Mouse (Mus musculus): ENCODE results near the gene Gm27029. TPM values are rescaled to one million over a fixed set of nuclear protein-coding genes. Genes with fewer than 3 reads are reported as not detected.

Gm27029 gene
- total RNA-seq (2023; ENCODE audit: inconsistent age): 0.87 to 3.1 TPM (median 1.6 TPM) in 4 replicates

GRCm38 (mm10) chr11:101424105-101424851 is at the start of gene Gm27029:
Gene Gm27029, minus strand, starts transcription at chr11:101424796.

DNA sequence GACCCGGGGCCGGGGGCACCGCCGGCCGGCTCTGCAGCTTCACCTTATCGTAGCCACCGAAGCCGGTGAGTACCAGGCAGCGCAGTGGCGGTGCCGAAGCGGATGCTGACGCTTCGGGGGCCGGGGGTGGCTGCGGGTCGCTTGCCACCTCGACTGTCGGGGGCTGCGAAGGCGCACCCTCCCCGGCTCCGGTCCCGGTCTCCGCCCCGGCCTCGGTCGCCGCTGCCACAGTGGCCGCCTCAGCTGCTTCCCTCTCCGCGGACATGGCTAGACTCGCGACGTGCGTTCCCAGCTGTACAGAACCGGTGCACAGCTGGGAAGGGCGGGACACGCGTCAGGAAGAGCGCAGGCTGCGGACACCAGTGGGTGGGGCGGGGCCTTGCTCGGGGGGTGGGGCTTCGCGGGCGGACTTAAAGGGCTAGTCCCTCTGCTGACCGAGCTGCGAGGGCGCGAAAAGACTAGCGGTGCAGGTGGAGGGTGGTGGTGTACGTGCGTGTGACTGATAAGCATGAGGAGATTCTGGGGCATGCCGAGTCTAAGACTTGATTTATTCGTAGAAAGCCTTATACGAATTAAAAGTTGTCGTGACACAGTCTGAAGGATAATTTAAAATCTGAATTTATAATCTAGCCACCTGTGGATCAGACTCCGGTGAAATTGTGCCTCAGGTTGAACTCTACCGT is 41.4 kb upstream of the Gm27029 start, which contains the start of gene Vat1:
Gene Vat1 (minus strand): TSS at position 362 of the 683 bp plus-strand sequence.

GRCm38 (mm10) chr11:101464211-101465100 is 39.9 kb upstream of the Gm27029 start, which contains the start of gene Rnd2:
Gene Rnd2, plus strand, starts transcription at chr11:101464999.

DNA sequence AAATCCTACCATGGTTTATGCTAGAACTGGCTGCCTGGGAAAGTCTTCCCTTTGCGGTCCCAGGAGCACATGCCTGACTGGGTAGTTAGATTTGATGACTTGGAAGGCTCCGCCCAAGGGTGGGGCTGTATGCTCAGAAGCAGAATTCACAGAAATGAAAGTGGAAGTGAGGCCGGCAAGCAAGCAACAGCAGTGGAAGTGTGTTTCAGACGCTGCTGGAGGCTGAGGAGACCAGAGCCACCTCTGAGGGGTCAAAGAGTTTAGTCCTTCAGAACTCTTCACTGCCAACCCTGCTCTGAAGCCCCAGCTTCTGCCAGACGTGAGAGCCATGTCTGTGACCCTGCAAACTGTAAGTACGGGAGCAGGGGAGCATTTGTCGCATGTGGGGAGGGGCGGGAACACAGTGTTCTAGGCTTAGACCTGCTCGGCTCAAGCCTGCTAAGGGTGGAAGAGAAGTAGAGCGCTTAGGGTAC is 23.7 kb upstream of the Gm27029 start, which contains the start of gene Ifi35:
Gene Ifi35 (plus strand): TSS at position 134 of the 473 bp plus-strand sequence.

DNA sequence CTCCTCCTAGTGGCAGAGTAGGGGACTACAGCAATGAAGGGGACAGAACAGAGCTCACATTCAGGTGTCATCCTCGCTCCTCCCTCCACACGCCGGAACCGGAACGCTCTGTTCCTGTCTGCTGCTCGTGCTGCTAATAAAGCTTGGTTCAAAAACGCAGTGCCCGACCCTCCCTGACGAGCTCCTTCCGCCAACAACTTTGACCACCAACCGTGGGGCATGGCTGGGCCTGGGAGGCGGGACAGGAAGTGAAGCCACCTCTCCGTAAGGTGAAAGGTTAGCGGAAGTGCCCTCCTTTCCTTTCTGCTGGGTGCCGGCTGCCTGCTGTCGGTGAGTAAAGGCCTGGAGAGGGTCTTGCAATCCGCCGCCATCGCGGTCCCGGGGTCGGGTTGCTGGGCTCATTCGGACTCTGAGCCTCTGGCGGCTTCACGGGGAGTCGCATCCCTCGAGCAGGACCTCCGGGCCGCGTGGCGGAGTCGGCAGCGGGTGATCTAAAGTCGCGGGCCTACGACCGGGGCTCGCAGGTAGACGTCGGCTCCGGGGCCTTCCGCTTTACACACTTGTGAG is 17.6 kb upstream of the Gm27029 start, which contains the start of gene Rpl27:
Gene Rpl27 (plus strand): TSS at position 172 of the 567 bp plus-strand sequence.

GRCm38 (mm10) chr11:101424925-101425813 is 573 bp upstream of the Gm27029 start, which contains the start of the genes Rundc1 and Ptges3l:
Gene Rundc1, plus strand, starts transcription at chr11:101425085.
Gene Ptges3l, minus strand, starts transcription at chr11:101425333.

DNA sequence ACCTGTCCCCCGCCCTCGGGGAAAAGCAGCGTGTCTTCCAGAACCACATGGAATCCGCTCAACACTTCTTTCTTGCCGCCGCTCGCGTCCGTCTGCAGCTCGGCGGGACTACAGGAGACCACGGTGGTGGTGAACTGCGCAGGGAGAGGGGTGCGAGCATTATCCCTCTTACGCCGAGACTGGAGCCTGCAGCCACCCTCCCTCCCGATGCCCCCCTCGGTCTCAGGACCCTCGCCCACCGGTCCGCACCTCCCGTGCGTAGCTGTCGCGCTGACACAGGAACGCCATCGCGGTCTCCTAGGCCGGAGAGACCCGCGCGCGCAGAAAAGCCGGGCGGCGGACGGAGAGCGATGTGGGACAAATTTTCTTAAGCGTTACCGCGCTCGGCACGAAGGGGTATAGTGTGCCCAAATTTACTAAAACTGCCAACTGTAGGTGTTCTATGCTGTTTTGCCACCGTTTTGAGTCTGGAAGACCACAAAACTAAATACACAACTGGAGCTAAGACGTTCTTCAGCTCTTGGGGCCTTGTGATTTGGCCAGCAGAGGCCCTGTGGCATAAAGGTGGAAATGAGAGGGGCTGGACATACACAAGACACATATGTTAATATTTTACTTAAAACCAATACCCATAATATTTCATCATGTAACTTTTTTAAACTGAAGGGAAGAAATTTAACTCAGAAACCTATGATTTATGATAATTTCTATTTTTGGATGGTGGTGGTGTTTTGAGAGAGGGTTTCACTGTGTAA is 7.3 kb downstream of the Gm27029 start, which contains the start of gene Aarsd1:
Gene Aarsd1 (minus strand): TSS at position 515 of the 755 bp plus-strand sequence.

GRCm38 (mm10) chr11:101367326-101367935 is 57.2 kb downstream of the Gm27029 start, which contains the start of gene G6pc:
Gene G6pc, plus strand, starts transcription at chr11:101367561.

Other genes with a start within 250 kb of the Gm27029 start
- 0.60 TPM in 1 of 4 replicates, not detected in the others for gene Ccr10, start 249.4 kb downstream of the Gm27029 start, total RNA-seq (2023; ENCODE audit: inconsistent age)
- 74.4 to 88.1 TPM (median 79.3 TPM) in 4 replicates for gene Ezh1, start 198.3 kb downstream of the Gm27029 start, total RNA-seq (2023; ENCODE audit: inconsistent age)
- not detected in 4 replicates for gene Ramp2, start 178.8 kb downstream of the Gm27029 start, total RNA-seq (2023; ENCODE audit: inconsistent age)
- gene Vps25, start 171.1 kb downstream of the Gm27029 start, total RNA-seq (2023; ENCODE audit: inconsistent age): 73.6 to 86.7 TPM (median 83.1 TPM) in 4 replicates
- gene Wnk4, start 164.2 kb downstream of the Gm27029 start, total RNA-seq (2023; ENCODE audit: inconsistent age): 0.21 to 1.5 TPM (median 1.1 TPM) in 4 replicates
- gene Cntd1, start 145.8 kb downstream of the Gm27029 start, total RNA-seq (2023; ENCODE audit: inconsistent age): 0.22 to 0.51 TPM (median 0.47 TPM) in 4 replicates
- 26.7 to 40.5 TPM (median 28.5 TPM) in 4 replicates for gene Coa3, start 145.7 kb downstream of the Gm27029 start, total RNA-seq (2023; ENCODE audit: inconsistent age)
- 177 to 193 TPM (median 186 TPM) in 4 replicates for gene Becn1, start 122.5 kb downstream of the Gm27029 start, total RNA-seq (2023; ENCODE audit: inconsistent age)
- 134 to 152 TPM (median 146 TPM) in 4 replicates for gene Psme3, start 108.6 kb downstream of the Gm27029 start, total RNA-seq (2023; ENCODE audit: inconsistent age)
- gene Aoc2, start 99.7 kb downstream of the Gm27029 start, total RNA-seq (2023; ENCODE audit: inconsistent age): 13.2 to 15.9 TPM (median 13.8 TPM) in 4 replicates
- 0.26 to 0.87 TPM (median 0.59 TPM) in 4 replicates for gene Aoc3, start 94.2 kb downstream of the Gm27029 start, total RNA-seq (2023; ENCODE audit: inconsistent age)
- gene G6pc, start 57.2 kb downstream of the Gm27029 start, total RNA-seq (2023; ENCODE audit: inconsistent age): not detected in 4 replicates
- gene Aarsd1, start 7.2 kb downstream of the Gm27029 start, total RNA-seq (2023; ENCODE audit: inconsistent age): 18.5 to 27.4 TPM (median 26.4 TPM) in 4 replicates
- gene Rundc1, start 289 bp upstream of the Gm27029 start, total RNA-seq (2023; ENCODE audit: inconsistent age): 20.8 to 21.4 TPM (median 20.9 TPM) in 4 replicates
- gene Ptges3l, start 537 bp upstream of the Gm27029 start, total RNA-seq (2023; ENCODE audit: inconsistent age): 1.7 to 2.7 TPM (median 2.0 TPM) in 4 replicates
- 98.0 to 135 TPM (median 128 TPM) in 4 replicates for gene Rpl27, start 17.5 kb upstream of the Gm27029 start, total RNA-seq (2023; ENCODE audit: inconsistent age)
- gene Ifi35, start 23.6 kb upstream of the Gm27029 start, total RNA-seq (2023; ENCODE audit: inconsistent age): 63.1 to 83.1 TPM (median 74.7 TPM) in 4 replicates
- 0.87 to 1.5 TPM (median 1.0 TPM) in 4 replicates for gene Rnd2, start 40.2 kb upstream of the Gm27029 start, total RNA-seq (2023; ENCODE audit: inconsistent age)
- 13.4 to 20.3 TPM (median 15.6 TPM) in 4 replicates for gene Vat1, start 41.4 kb upstream of the Gm27029 start, total RNA-seq (2023; ENCODE audit: inconsistent age)
- 5.5 to 9.9 TPM (median 7.5 TPM) in 4 replicates for gene Brca1, start 127.2 kb upstream of the Gm27029 start, total RNA-seq (2023; ENCODE audit: inconsistent age)
- 124 to 157 TPM (median 143 TPM) in 4 replicates for gene Nbr1, start 127.4 kb upstream of the Gm27029 start, total RNA-seq (2023; ENCODE audit: inconsistent age)
- 4.3 to 5.8 TPM (median 5.2 TPM) in 4 replicates for gene Tmem106a, start 157.4 kb upstream of the Gm27029 start, total RNA-seq (2023; ENCODE audit: inconsistent age)
- not detected in 4 replicates for gene Gm11634, start 174.5 kb upstream of the Gm27029 start, total RNA-seq (2023; ENCODE audit: inconsistent age)
- gene Rdm1, start 202.4 kb upstream of the Gm27029 start, total RNA-seq (2023; ENCODE audit: inconsistent age): 42.9 to 60.2 TPM (median 48.0 TPM) in 4 replicates
- gene Arl4d, start 240.7 kb upstream of the Gm27029 start, total RNA-seq (2023; ENCODE audit: inconsistent age): 1.7 to 2.8 TPM (median 2.2 TPM) in 4 replicates